Mouse (Mus musculus) neural tube, postnatal 0 days (tissue): ENCODE measurements around the gene Prox2. TPM values are rescaled to one million over a fixed set of nuclear protein-coding genes. Genes with fewer than 3 reads are reported as not detected.

Source experiments
- polyA plus RNA-seq: library from polyadenylated mRNA; unstranded; fragments of >200 nt; fragmentation: Nextera tagmentation; extraction: Ambion mirVana; gene quantifications from 2 replicates; pipeline ENCODE4 v1.2.1, GENCODE M21; 2015

Prox2 gene
- polyA plus RNA-seq = 2.1 and 2.4 TPM in 2 replicates

DNA sequence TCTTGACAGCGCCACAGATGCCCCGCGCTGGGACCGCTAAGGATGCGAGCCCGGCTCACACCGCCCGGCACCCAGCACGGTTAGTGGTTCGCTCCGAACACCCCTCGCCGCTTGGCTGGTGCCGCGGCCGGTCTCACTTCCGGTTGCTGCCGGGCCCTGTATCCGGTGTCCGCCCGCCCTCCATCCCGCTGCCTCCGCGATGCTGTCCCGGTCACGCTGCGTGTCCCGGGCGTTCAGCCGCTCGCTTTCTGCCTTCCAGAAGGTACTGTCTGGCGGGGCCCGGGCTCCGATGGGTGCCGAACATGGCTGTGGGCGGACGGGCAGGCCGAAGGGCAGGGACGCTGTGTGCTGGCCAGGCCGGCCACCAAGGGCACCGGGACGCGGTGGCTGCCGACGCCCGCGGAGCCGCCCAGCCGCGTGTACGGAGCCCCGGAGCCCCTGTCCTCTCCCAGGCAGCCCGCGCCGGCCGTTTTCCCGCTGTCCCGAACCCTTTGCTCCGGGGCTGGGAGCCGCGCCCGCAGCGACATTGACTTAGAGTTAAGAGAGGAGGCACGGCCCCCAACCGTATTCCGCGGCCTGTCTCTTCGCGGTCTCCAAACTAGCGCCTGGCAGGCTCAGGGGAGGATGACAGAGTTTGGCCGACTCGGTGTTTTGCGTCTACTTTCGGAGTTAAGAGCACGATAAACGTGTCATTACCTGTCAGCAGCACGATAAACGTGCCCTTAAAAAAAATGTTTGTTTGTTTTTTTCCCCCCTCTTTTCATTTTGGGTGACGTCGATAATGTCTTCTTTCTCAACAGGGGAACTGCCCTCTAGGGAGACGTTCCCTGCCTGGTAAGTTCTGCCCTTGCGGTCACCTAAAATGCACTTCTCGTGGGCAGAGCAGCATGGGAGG lies at the start of gene Prox2, which contains the start of gene Dlst:
Gene Prox2, minus strand, starts transcription at position 62 of the 895 bp plus-strand sequence.
Gene Dlst, plus strand, starts transcription at position 136 of the 895 bp plus-strand sequence.

DNA sequence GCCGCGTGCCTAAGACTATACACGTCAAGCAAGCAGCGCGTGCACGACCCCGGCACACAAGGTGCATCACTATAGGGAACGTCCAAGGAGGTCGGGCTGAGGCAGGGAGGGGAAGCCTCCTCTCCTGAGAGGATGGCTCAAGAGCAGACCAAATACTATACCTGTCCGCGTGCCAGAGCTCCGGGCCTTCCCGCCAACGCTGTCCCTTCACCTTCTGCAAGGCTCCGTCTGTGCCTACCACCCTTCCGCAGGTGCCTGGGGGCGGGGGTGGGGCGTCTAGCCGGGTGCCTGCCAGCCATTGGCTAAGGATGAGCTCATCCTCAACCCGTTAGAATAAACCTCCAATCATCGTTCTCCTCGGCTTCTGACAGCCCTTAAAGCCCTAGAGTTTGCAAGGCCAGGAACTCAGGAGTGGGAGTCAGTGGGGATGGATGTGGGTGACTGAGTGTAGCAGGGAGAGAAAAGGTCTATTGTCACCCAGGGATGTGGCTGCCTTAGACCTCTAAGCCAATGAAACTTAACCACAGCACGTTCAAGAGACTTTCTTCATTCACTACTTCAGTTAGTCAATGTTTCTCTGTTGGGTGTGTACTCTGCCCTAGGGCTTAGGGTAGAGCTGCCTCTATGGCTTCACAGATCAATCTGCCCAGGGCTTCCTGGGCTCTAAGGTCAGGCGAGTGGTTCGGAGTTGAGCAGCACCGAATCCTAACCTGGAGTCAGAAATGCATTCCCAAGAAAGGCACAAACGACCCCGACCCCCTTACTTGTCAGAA lies 40.6 kb upstream of the Prox2 start, which contains the start of gene Rps6kl1:
Gene Rps6kl1, minus strand, starts transcription at position 263 of the 773 bp plus-strand sequence.

Other genes with a start within 250 kb of the Prox2 start
- 0.21 and 0.36 TPM in 2 replicates for gene Ltbp2, start 234.2 kb downstream of the Prox2 start, polyA plus RNA-seq
- gene Fcf1, start 139.9 kb downstream of the Prox2 start, polyA plus RNA-seq = 68.6 and 69.5 TPM in 2 replicates
- gene Arel1, start 139.9 kb downstream of the Prox2 start, polyA plus RNA-seq = 22.5 and 25.0 TPM in 2 replicates
- 27.4 and 29.0 TPM in 2 replicates for gene Ylpm1, start 114.4 kb downstream of the Prox2 start, polyA plus RNA-seq
- gene Dlst, start 74 bp upstream of the Prox2 start, polyA plus RNA-seq = 105 and 113 TPM in 2 replicates
- gene Rps6kl1, start 40.5 kb upstream of the Prox2 start, polyA plus RNA-seq = 32.5 and 35.1 TPM in 2 replicates
- gene Pgf, start 67.0 kb upstream of the Prox2 start, polyA plus RNA-seq = 10.6 and 13.1 TPM in 2 replicates
- gene Eif2b2, start 108.7 kb upstream of the Prox2 start, polyA plus RNA-seq = 65.8 and 80.2 TPM in 2 replicates
- 6.9 and 7.2 TPM in 2 replicates for gene Mlh3, start 159.8 kb upstream of the Prox2 start, polyA plus RNA-seq
- 50.0 and 56.5 TPM in 2 replicates for gene Acyp1, start 177.7 kb upstream of the Prox2 start, polyA plus RNA-seq
- gene Zc2hc1c, start 177.8 kb upstream of the Prox2 start, polyA plus RNA-seq = 1.5 TPM in 2 replicates
- gene Nek9, start 228.6 kb upstream of the Prox2 start, polyA plus RNA-seq = 9.0 and 9.6 TPM in 2 replicates